Mouse (Mus musculus) embryonic fibroblast, embryonic 13.5 days (primary cell): ENCODE measurements around the gene Nanos3. TPM values are rescaled to one million over a fixed set of nuclear protein-coding genes. Genes with fewer than 3 reads are reported as not detected.
A peak's percentile ranks its signal among the peaks of the same experiment; 100 is the strongest.

ENCODE experiments used
- H3K27ac ChIP-seq: 2 replicates; pipeline ENCODE4 v1.5.1; 2012; ENCODE audit warnings: low read length, control low read depth, inconsistent platforms; ENCODE audit not compliant: insufficient read depth
- H3K4me1 ChIP-seq: 2 replicates; pipeline ENCODE4 v1.6.1; 2011; ENCODE audit warnings: low read length; ENCODE audit not compliant: control insufficient read depth, insufficient read depth
- H3K4me3 ChIP-seq: 2 replicates; pipeline ENCODE4 v1.5.1; 2011; ENCODE audit warnings: mild to moderate bottlenecking, control low read depth, low read length; ENCODE audit not compliant: insufficient read depth
- CTCF ChIP-seq: IDR thresholded peaks from 2 replicates; pipeline ENCODE4 v1.5.1; 2011; ENCODE audit warnings: mild to moderate bottlenecking, control low read depth, low read length, moderate library complexity, borderline replicate concordance; ENCODE audit not compliant: insufficient read depth
- POLR2A ChIP-seq: IDR thresholded peaks from 2 replicates; pipeline ENCODE4 v1.6.1; 2011; ENCODE audit warnings: low read depth, mild to moderate bottlenecking, control low read depth, low read length, moderate library complexity
- polyA plus RNA-seq: library from polyadenylated mRNA; stranded (reverse); fragments of >200 nt; gene quantifications from 2 replicates; pipeline ENCODE4 v1.2.4, GENCODE M21; 2011; ENCODE audit warnings: low read depth; ENCODE audit not compliant: missing spikeins, insufficient read length

Gene Nanos3
- polyA plus RNA-seq, 1 experiment = not detected

GRCm38 (mm10) chr8:84197141-84197921 is 12.3 kb upstream of the Nanos3 start:
- Histone ChIP-seq H3K27ac (peak overlapping the region; percentile 96), H3K4me1 (peaks cover 5% of the 10 kb centered on the region), H3K4me3 (peak overlapping the region; percentile 31)
- TF ChIP-seq POLR2A (peak; percentile 63), CTCF (no peak)

GRCm38 (mm10) chr8:84194224-84194743 is 9.3 kb upstream of the Nanos3 start:
- Histone ChIP-seq H3K4me3 (no peak overlapping the region), H3K4me1 (peaks cover 10% of the 10 kb centered on the region), H3K27ac (no peak overlapping the region)
- TF ChIP-seq POLR2A = no peak
- no peak for TF ChIP-seq CTCF

- TF ChIP-seq CTCF = no peak
- no peak for TF ChIP-seq POLR2A
- Histone ChIP-seq H3K27ac (no peak overlapping the region), H3K4me1 (peaks cover 5% of the 10 kb centered on the region), H3K4me3 (no peak overlapping the region)
Measured at GRCm38 (mm10) chr8:84193566-84193965, 8.5 kb upstream of the Nanos3 start.

GRCm38 (mm10) chr8:84193161-84193560 is 8.1 kb upstream of the Nanos3 start:
- peaks cover 4% of the 10 kb centered on the region; the same call in 1 of the 2 replicates for H3K4me1 ChIP-seq
- H3K4me3 ChIP-seq = no peak overlapping the region
- TF ChIP-seq CTCF = no peak
- no peak for TF ChIP-seq POLR2A
- H3K27ac ChIP-seq = no peak overlapping the region

GRCm38 (mm10) chr8:84192555-84192954 is 7.5 kb upstream of the Nanos3 start:
- Histone ChIP-seq H3K27ac (peak overlapping the region; percentile 89), H3K4me3 (no peak overlapping the region), H3K4me1 (peaks cover 4% of the 10 kb centered on the region; the same call in 1 of the 2 replicates)
- TF ChIP-seq CTCF = no peak
- no peak for TF ChIP-seq POLR2A

- peaks cover 4% of the 10 kb centered on the region; the same call in 1 of the 2 replicates for H3K4me1 ChIP-seq
- peak overlapping the region; percentile 89 for H3K27ac ChIP-seq
- H3K4me3 ChIP-seq = no peak overlapping the region
- no peak; the same call in none of the 2 replicates for TF ChIP-seq POLR2A
- no peak for TF ChIP-seq CTCF
Measured at GRCm38 (mm10) chr8:84192023-84192422, 7.0 kb upstream of the Nanos3 start.

- no peak overlapping the region; the same call in 1 of the 2 replicates for H3K27ac ChIP-seq
Measured at GRCm38 (mm10) chr8:84190191-84190867, 5.3 kb upstream of the Nanos3 start.

GRCm38 (mm10) chr8:84189603-84190002 is 4.6 kb upstream of the Nanos3 start:
- H3K4me3 ChIP-seq = no peak overlapping the region
- H3K27ac ChIP-seq = peak overlapping the region; percentile 41; the same call in 1 of the 2 replicates
- no peak for TF ChIP-seq CTCF
- peak; percentile 44; the same call in 1 of the 2 replicates for TF ChIP-seq POLR2A
- peaks cover 4% of the 10 kb centered on the region; the same call in 1 of the 2 replicates for H3K4me1 ChIP-seq

More at GRCm38 (mm10) chr8:84190191-84190867, 5.3 kb upstream of the Nanos3 start:
- H3K4me3 ChIP-seq = no peak overlapping the region
- TF ChIP-seq CTCF = no peak
- no peak for TF ChIP-seq POLR2A
- peaks cover 4% of the 10 kb centered on the region; the same call in 1 of the 2 replicates for H3K4me1 ChIP-seq

- TF ChIP-seq POLR2A = no peak
- TF ChIP-seq CTCF = no peak
- H3K27ac ChIP-seq = no peak overlapping the region
- no peak overlapping the region for H3K4me3 ChIP-seq
- H3K4me1 ChIP-seq = peaks cover 4% of the 10 kb centered on the region; the same call in 1 of the 2 replicates
Measured at GRCm38 (mm10) chr8:84188671-84189070, 3.7 kb upstream of the Nanos3 start.
